Mouse (Mus musculus) liver, embryonic 12.5 days (tissue): ENCODE measurements around the gene Nlk. TPM values are rescaled to one million over a fixed set of nuclear protein-coding genes. Genes with fewer than 3 reads are reported as not detected.

Source experiments
- ATAC-seq: fragments of 200-750 bp; cut with Nextera tagmentation; 2 replicates; pipeline ENCODE4 v1.8.0; 2017; ENCODE audit warnings: moderate number of reproducible peaks, mild to moderate bottlenecking, moderate library complexity
- H3K27ac ChIP-seq: fragments of 300-500 bp; sonication (generic); 2 replicates; pipeline ENCODE4 v1.5.1; 2016; ENCODE audit warnings: mild to moderate bottlenecking
- H3K27me3 ChIP-seq: fragments of 300-500 bp; sonication (generic); replicated peaks from 2 replicates; pipeline ENCODE4 v1.6.1; 2016; ENCODE audit warnings: mild to moderate bottlenecking, moderate library complexity
- H3K36me3 ChIP-seq: fragments of 300-500 bp; sonication (generic); 2 replicates; pipeline ENCODE4 v1.6.1; 2016; ENCODE audit warnings: mild to moderate bottlenecking, moderate library complexity
- H3K4me1 ChIP-seq: fragments of 300-500 bp; sonication (generic); 2 replicates; pipeline ENCODE4 v1.6.1; 2016
- H3K4me2 ChIP-seq: fragments of 300-500 bp; sonication (generic); 2 replicates; pipeline ENCODE4 v1.6.1; 2016; ENCODE audit warnings: mild to moderate bottlenecking, moderate library complexity
- H3K4me3 ChIP-seq: fragments of 300-500 bp; sonication (generic); 2 replicates; pipeline ENCODE4 v1.5.1; 2016; ENCODE audit warnings: mild to moderate bottlenecking, moderate library complexity
- H3K9ac ChIP-seq: fragments of 300-500 bp; sonication (generic); 2 replicates; pipeline ENCODE4 v1.6.1; 2016; ENCODE audit warnings: mild to moderate bottlenecking, moderate library complexity
- H3K9me3 ChIP-seq: fragments of 300-500 bp; sonication (generic); replicated peaks from 2 replicates; pipeline ENCODE4 v1.6.1; 2016; ENCODE audit warnings: mild to moderate bottlenecking, moderate library complexity
- WGBS: fragments of 180-500 bp; shearing (Covaris S2); methylation state at CpG from one replicate; pipeline ENCODE4 v1.1.7; 2016; ENCODE audit not compliant: insufficient replicate concordance; 5-methylcytosine and 5-hydroxymethylcytosine counted together
- polyA plus RNA-seq: library from polyadenylated mRNA; unstranded; fragments of >200 nt; fragmentation: Nextera tagmentation; extraction: Ambion mirVana; gene quantifications from 2 replicates; pipeline ENCODE4 v1.2.1, GENCODE M21; 2016

The Nlk gene
- polyA plus RNA-seq, 1 experiment from 2014 or later = 8.6 TPM

GRCm38 (mm10) chr11:78724792-78725191, 27.6 kb upstream of the Nlk start:
- Histone ChIP-seq H3K27me3 (no peaks in the 10 kb centered on the region), H3K9me3 (no peaks in the 10 kb centered on the region), H3K4me3 (no peak overlapping the region), H3K36me3 (no peaks in the 10 kb centered on the region), H3K27ac (no peak overlapping the region), H3K4me1 (no peaks in the 10 kb centered on the region), H3K9ac (no peak overlapping the region), H3K4me2 (no peak overlapping the region)
- ATAC-seq = no peak
- 65% methylated on average over 1 of the region's 1 CpGs for WGBS

- no peak overlapping the region for H3K9ac ChIP-seq
- no peaks in the 10 kb centered on the region for H3K27me3 ChIP-seq
- no peaks in the 10 kb centered on the region for H3K4me1 ChIP-seq
- no peak for ATAC-seq
- no peaks in the 10 kb centered on the region for H3K36me3 ChIP-seq
- 57% methylated on average over 2 of the region's 2 CpGs for WGBS
- no peak overlapping the region for H3K27ac ChIP-seq
- H3K4me2 ChIP-seq = no peak overlapping the region
- no peaks in the 10 kb centered on the region for H3K9me3 ChIP-seq
- H3K4me3 ChIP-seq = no peak overlapping the region
Observed at GRCm38 (mm10) chr11:78721419-78721818, 24.2 kb upstream of the Nlk start.

- no peaks in the 10 kb centered on the region for H3K36me3 ChIP-seq
- no peaks in the 10 kb centered on the region for H3K9me3 ChIP-seq
- no peak overlapping the region for H3K9ac ChIP-seq
- 0 out of 2 replicates have a peak, but pooled peaks cover 5% of the 10 kb centered on the region for H3K4me1 ChIP-seq
- H3K27ac ChIP-seq = no peak overlapping the region
- WGBS = 62% methylated on average over 4 of the region's 4 CpGs
- H3K27me3 ChIP-seq = no peaks in the 10 kb centered on the region
- H3K4me2 ChIP-seq = no peak overlapping the region
- no peak overlapping the region for H3K4me3 ChIP-seq
- no peak for ATAC-seq
Observed at GRCm38 (mm10) chr11:78717655-78718054, 20.5 kb upstream of the Nlk start.

- no peaks in the 10 kb centered on the region for H3K9me3 ChIP-seq
- H3K4me3 ChIP-seq = no peak overlapping the region
- H3K4me2 ChIP-seq = no peak overlapping the region
- no peaks in the 10 kb centered on the region for H3K27me3 ChIP-seq
- ATAC-seq = no peak
- no peak overlapping the region for H3K9ac ChIP-seq
- 61% methylated on average over 2 of the region's 2 CpGs for WGBS
- H3K27ac ChIP-seq = no peak overlapping the region
- H3K36me3 ChIP-seq = no peaks in the 10 kb centered on the region
- peaks cover under 1% of the 10 kb centered on the region; the same call in 1 of the 2 replicates for H3K4me1 ChIP-seq
Observed at GRCm38 (mm10) chr11:78708642-78709041, 11.5 kb upstream of the Nlk start.

- no peaks in the 10 kb centered on the region; the same call in 1 of the 2 replicates for H3K4me1 ChIP-seq
- no peak for ATAC-seq
- H3K9me3 ChIP-seq = no peaks in the 10 kb centered on the region
- H3K27me3 ChIP-seq = peaks cover 10% of the 10 kb centered on the region
- no peak overlapping the region for H3K27ac ChIP-seq
- H3K9ac ChIP-seq = no peak overlapping the region
- no peak overlapping the region for H3K4me3 ChIP-seq
- H3K36me3 ChIP-seq = no peaks in the 10 kb centered on the region
- H3K4me2 ChIP-seq = no peak overlapping the region
Observed at GRCm38 (mm10) chr11:78706026-78706425, 8.9 kb upstream of the Nlk start.

- no peak for ATAC-seq
- Histone ChIP-seq H3K9ac (no peak overlapping the region), H3K27ac (no peak overlapping the region), H3K27me3 (peaks cover 16% of the 10 kb centered on the region), H3K9me3 (no peaks in the 10 kb centered on the region), H3K4me3 (no peak overlapping the region), H3K4me2 (no peak overlapping the region), H3K36me3 (no peaks in the 10 kb centered on the region), H3K4me1 (no peaks in the 10 kb centered on the region; the same call in 1 of the 2 replicates)
- WGBS = 58% methylated on average over 5 of the region's 5 CpGs
Observed at GRCm38 (mm10) chr11:78703085-78703484, 5.9 kb upstream of the Nlk start.

- Histone ChIP-seq H3K9me3 (no peaks in the 10 kb centered on the region), H3K4me3 (no peak overlapping the region), H3K27ac (no peak overlapping the region), H3K27me3 (peaks cover 16% of the 10 kb centered on the region), H3K4me1 (no peaks in the 10 kb centered on the region; the same call in 1 of the 2 replicates), H3K36me3 (no peaks in the 10 kb centered on the region), H3K9ac (no peak overlapping the region), H3K4me2 (no peak overlapping the region)
- ATAC-seq = no peak
- WGBS = 47% methylated on average over 3 of the region's 3 CpGs
Observed at GRCm38 (mm10) chr11:78702319-78702718, 5.1 kb upstream of the Nlk start.

- Histone ChIP-seq H3K4me1 (peaks cover 36% of the 10 kb centered on the region), H3K27ac (peak overlapping the region; percentile 69; the same call in 1 of the 2 replicates), H3K36me3 (0 out of 2 replicates have a peak, but pooled peaks cover 4% of the 10 kb centered on the region), H3K4me3 (peak overlapping the region; percentile 80), H3K9ac (peak overlapping the region; percentile 56; the same call in 1 of the 2 replicates), H3K27me3 (peaks cover 13% of the 10 kb centered on the region), H3K9me3 (no peaks in the 10 kb centered on the region), H3K4me2 (peak overlapping the region; percentile 70)
- peak; percentile 74 for ATAC-seq
- 0% methylated on average over 12 of the region's 12 CpGs for WGBS
Observed at GRCm38 (mm10) chr11:78697753-78698171, 589 bp upstream of the Nlk start.

GRCm38 (mm10) chr11:78694249-78694648, 2.9 kb downstream of the Nlk start:
- 59% methylated on average over 3 of the region's 3 CpGs for WGBS
- no peak overlapping the region for H3K27ac ChIP-seq
- H3K4me2 ChIP-seq = peak overlapping the region; percentile 32; the same call in 1 of the 2 replicates
- no peaks in the 10 kb centered on the region for H3K9me3 ChIP-seq
- 0 out of 2 replicates have a peak, but pooled peaks cover 4% of the 10 kb centered on the region for H3K36me3 ChIP-seq
- H3K4me1 ChIP-seq = peaks cover 47% of the 10 kb centered on the region
- ATAC-seq = no peak
- H3K27me3 ChIP-seq = no peaks in the 10 kb centered on the region
- no peak overlapping the region for H3K4me3 ChIP-seq
- H3K9ac ChIP-seq = no peak overlapping the region

- peaks cover 56% of the 10 kb centered on the region for H3K4me1 ChIP-seq
- H3K4me3 ChIP-seq = no peak overlapping the region
- no peak for ATAC-seq
Observed at GRCm38 (mm10) chr11:78693307-78693706, 3.9 kb downstream of the Nlk start.

GRCm38 (mm10) chr11:78691201-78691600, 6.0 kb downstream of the Nlk start:
- no peak for ATAC-seq
- no peaks in the 10 kb centered on the region for H3K27me3 ChIP-seq
- H3K4me1 ChIP-seq = peaks cover 59% of the 10 kb centered on the region
- WGBS = 82% methylated on average over 2 of the region's 2 CpGs
- H3K4me3 ChIP-seq = no peak overlapping the region
- no peak overlapping the region for H3K4me2 ChIP-seq
- H3K27ac ChIP-seq = no peak overlapping the region
- H3K9ac ChIP-seq = no peak overlapping the region
- H3K36me3 ChIP-seq = 0 out of 2 replicates have a peak, but pooled peaks cover 4% of the 10 kb centered on the region
- no peaks in the 10 kb centered on the region for H3K9me3 ChIP-seq

More at GRCm38 (mm10) chr11:78693307-78693706, 3.9 kb downstream of the Nlk start:
- Histone ChIP-seq H3K27ac (no peak overlapping the region), H3K9me3 (no peaks in the 10 kb centered on the region), H3K36me3 (0 out of 2 replicates have a peak, but pooled peaks cover 4% of the 10 kb centered on the region), H3K27me3 (no peaks in the 10 kb centered on the region), H3K9ac (no peak overlapping the region), H3K4me2 (0 out of 2 replicates have a peak overlapping the region, but pooled peaks have one; percentile 6)
- WGBS = 81% methylated on average over 8 of the region's 8 CpGs

GRCm38 (mm10) chr11:78690547-78690946, 6.6 kb downstream of the Nlk start:
- H3K36me3 ChIP-seq = 0 out of 2 replicates have a peak, but pooled peaks cover 1% of the 10 kb centered on the region
- H3K9ac ChIP-seq = no peak overlapping the region
- no peak overlapping the region for H3K4me3 ChIP-seq
- no peaks in the 10 kb centered on the region for H3K9me3 ChIP-seq
- no peak for ATAC-seq
- peaks cover 53% of the 10 kb centered on the region for H3K4me1 ChIP-seq
- 66% methylated on average over 3 of the region's 3 CpGs for WGBS
- H3K27ac ChIP-seq = no peak overlapping the region
- no peaks in the 10 kb centered on the region for H3K27me3 ChIP-seq
- no peak overlapping the region for H3K4me2 ChIP-seq

GRCm38 (mm10) chr11:78681058-78681457, 16.1 kb downstream of the Nlk start:
- WGBS = 69% methylated on average over 3 of the region's 3 CpGs
- Histone ChIP-seq H3K36me3 (peaks cover 17% of the 10 kb centered on the region), H3K9ac (no peak overlapping the region), H3K4me2 (no peak overlapping the region), H3K4me1 (peaks cover 9% of the 10 kb centered on the region; the same call in 1 of the 2 replicates), H3K4me3 (no peak overlapping the region), H3K27me3 (no peaks in the 10 kb centered on the region), H3K9me3 (no peaks in the 10 kb centered on the region), H3K27ac (no peak overlapping the region)
- ATAC-seq = no peak
